Mouse (Mus musculus): ENCODE measurements around the gene Bod1l. TPM values are rescaled to one million over a fixed set of nuclear protein-coding genes. Genes with fewer than 3 reads are reported as not detected.

The Bod1l gene
- 10 to 100 TPM; 23.3 to 28.1 TPM for total RNA-seq (2021)
- long read RNA-seq, experiment 1, partial matches to known transcripts: 42 of 44 reads
- long read RNA-seq, experiment 1, other reads (novel, unspliced or antisense): 2 of 44 reads
- long read RNA-seq, experiment 2, partial matches to known transcripts: 2 of 4 reads
- long read RNA-seq, experiment 2, other reads (novel, unspliced or antisense): 2 of 4 reads

GRCm38 (mm10) chr5:41844147-41844529 is at the start of gene Bod1l:
Bod1l (minus strand) TSS chr5:41844315.
- peak; percentile 98 for DNase-seq

GRCm38 (mm10) chr5:41893351-41893750 is 49.2 kb upstream of the Bod1l start:
- DNase-seq: no peak

DNA sequence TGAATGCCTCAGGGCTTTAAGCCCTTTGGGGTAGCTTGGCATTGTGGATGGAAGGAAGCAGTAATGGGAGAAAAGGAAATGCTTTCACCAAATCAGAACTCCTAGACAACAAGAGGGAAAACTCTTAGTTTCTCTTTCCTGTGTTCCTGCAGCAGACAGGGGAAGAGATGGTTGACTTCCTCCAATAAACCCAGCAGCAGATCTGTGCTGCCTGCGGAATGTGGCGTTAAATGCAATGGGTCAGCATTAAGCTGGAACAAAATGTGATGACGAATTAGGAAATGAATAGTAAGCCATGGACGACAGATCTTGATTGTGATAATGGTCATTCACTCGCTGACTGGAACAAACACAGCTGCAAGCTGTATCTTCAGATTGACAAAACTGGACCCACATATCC is 46.8 kb upstream of the Bod1l start:
- DNase-seq: no peak

- no peak for DNase-seq
Observed at GRCm38 (mm10) chr5:41889245-41889849, 45.2 kb upstream of the Bod1l start.

DNA sequence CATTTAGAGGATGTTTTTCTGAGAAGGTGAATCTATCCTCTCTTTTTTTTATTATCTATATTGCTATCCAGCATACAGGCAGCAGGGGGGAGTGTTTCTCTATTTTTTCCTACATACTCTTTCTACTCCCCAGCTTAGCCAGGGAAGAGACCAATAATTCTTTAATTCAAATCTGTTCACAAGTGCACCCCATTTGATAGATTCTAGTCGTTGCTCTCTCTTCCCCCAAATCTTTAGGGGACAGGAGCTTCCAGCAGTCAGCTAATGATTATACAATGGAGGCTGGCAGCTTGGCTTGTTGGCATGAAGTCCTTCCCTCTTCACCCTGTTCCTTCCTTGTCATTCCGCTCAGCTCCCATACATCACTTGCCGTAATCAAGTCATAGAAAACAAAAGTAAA is 44.7 kb upstream of the Bod1l start:
- peak; percentile 41 for DNase-seq

GRCm38 (mm10) chr5:41887738-41888137 is 43.6 kb upstream of the Bod1l start:
- peak; percentile 84 for DNase-seq

DNA sequence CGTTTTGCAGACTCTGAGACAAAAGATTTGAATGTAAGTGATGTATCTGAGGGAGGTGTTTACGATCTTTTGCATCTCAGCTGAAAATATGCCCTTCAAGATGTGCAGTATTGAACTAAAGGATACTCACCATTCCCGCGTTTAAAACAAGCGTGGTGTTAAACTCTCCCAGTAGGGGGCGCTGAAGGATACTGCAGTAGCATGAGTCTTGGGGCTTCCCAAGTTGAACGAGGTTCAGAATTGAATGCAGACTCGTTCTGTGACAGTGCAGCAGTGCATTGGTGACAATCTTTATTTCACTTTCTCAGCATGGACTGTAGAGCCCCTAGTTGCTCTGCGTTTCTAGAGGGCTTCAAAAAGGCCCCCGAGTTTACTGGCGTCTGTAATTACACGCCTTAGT is 40.4 kb upstream of the Bod1l start:
- peak; percentile 81 for DNase-seq

- peak; percentile 15 for DNase-seq
Observed at GRCm38 (mm10) chr5:41871164-41871563, 27.0 kb upstream of the Bod1l start.

DNA sequence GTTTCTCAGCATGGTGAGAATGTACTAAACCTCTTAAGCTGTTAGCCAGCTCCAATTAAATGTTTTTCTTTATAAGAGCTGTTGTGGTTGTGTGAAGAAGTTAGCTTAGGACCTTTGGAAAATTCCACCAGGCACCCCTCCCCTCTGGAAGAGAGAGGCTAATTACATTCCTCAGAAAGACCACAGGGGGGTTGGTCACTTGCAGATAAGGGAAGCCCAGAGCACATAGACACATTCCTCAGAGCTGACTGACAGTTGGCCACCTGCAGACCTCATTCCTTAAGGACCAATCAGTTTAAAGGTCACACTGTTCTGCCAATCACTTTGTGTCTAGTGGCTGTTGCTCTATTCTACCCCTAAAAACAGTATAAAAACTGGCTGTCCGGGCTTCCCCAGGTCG is 11.7 kb upstream of the Bod1l start:
- DNase-seq: no peak

DNA sequence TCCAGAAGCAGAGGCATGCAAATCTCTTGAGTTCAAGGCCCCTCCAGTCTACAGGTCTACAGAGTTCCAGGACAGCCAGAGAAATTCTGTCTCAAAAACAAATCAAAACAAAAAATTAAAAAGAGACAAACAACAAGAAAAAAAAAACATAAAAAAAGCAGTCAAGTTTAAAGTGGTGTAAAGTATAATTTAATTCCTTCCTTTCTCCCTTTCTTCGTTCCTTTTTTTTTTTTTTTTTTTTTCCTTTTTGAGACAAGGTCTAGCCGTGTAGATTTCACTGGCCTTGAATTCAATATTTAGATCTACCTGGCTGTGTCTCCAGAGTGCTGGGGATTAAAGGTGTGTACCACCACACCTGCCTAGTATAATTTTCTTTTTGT is 1.4 kb upstream of the Bod1l start:
- DNase-seq: no peak

- DNase-seq: peak; percentile 35
Observed at GRCm38 (mm10) chr5:41844820-41845557, 874 bp upstream of the Bod1l start.

GRCm38 (mm10) chr5:41843419-41844146 is 532 bp downstream of the Bod1l start:
- DNase-seq: peak; percentile 21

DNA sequence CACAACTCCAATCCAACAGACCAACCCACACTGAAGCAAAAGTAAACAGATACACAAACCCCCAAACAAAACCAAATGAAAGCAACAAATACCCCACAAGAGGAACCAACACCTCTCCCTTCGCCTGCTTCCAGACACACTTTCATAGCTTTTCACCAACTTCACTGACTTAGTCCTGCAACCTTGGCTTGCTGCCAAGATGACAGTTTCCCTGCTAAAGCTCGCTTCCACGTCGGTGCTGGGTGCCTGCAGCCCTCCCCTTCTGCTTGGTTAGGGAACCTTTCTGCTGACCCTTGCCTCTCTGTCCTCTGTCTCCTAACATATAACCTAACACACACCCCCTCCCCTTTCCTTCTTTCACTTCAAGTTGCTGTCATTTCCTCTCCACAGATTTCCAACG is 1.4 kb downstream of the Bod1l start:
- DNase-seq: peak; percentile 79

DNA sequence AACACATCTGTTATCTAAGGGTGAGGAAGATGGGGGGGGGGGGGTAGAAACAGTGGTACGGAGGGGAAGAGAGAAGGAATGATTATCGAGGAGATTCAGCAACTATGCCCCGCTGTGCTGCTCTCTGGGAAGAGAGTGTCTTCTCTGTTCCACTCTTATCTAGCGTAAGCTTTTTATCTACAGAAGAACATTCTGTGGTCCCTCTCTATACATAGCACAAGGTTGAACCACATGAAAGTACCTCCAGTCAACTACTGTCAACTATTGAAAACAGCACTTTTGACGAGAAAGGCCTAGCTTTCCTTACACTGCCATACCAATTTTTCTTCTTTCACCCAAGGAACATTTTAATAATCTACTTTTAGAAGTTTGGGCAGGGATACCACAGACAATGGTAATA is 2.4 kb downstream of the Bod1l start:
- DNase-seq: no peak

DNA sequence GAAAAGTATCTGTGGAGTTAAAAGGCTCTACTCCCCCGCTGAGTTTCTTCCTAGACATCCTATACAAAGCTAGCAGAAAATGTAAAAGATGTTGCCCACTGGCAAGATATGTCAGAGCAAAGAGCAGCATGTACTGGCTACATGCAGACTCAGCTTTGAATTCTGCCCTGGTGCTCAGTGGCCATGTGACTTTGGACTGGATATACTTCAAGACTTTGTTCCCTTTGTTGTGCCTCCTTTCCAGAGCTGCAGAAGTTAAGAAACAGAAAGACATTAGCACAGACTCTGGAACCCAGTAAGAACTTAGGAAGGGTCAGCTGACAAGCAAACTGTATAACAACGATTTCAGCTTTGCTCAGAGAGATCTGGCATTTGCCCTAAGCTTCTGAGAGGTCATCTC is 14.0 kb downstream of the Bod1l start:
- no peak for DNase-seq

GRCm38 (mm10) chr5:41821158-41821557 is 23.0 kb downstream of the Bod1l start:
- DNase-seq: no peak

DNA sequence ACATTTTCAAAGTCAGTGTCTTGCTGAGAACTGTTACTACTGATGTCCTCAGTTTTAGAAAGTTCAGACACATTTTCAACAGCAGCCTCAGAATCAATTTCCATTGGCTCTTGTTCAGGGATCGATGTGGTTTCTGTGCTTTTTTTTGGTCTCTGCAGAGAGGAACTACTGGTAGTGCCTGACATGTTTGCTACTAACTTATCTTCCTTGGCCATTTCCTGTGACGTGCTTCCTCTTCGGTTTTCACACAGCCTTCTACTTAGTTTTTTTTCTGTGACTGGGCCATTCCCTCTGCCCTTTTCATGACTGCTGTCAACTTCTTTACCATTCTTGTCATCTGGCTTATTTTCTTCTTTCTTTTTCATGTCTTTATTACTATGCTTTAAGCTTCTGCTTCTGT is 23.6 kb downstream of the Bod1l start:
- no peak for DNase-seq

DNA sequence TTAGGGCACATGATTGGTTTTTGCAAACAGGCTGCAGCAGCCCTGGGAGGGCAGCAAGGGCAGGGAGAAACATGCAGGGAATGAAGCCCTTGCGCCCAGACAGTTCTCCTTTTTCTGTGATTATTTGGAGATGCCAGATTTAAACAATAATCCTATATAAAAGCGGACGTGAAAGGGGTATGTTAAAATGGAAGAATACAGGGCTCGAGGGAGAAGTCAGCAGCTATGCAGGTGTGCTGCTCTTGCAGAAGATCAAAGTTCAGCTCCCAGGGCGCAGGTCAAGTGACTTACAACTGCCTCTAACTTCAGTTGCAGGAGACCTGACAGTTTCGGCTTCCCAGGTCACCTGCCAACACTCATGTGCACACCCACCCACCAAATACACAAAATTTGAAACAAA is 31.6 kb downstream of the Bod1l start:
- no peak for DNase-seq

- DNase-seq: no peak
Observed at GRCm38 (mm10) chr5:41811279-41811678, 32.8 kb downstream of the Bod1l start.

DNA sequence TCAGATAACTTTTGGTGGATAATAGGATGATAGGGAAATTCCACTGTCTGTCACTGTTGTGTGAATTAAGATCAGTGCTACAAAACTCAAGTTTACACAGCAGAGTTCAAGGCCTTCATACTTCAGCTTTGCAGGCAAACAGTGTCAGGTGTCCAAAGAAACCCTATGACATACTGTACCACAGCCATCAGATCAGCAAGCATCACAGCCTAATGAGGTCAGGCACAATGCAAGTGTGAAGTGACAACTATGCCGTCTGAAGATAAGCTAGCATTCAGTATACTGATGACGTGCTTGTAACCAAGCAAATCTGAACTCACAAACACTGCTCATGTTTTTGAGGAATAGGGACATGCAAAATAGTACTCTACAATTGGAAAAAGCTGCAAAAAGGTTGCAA is 36.7 kb downstream of the Bod1l start:
- DNase-seq: no peak

GRCm38 (mm10) chr5:41806176-41806575 is 37.9 kb downstream of the Bod1l start:
- DNase-seq: no peak

DNA sequence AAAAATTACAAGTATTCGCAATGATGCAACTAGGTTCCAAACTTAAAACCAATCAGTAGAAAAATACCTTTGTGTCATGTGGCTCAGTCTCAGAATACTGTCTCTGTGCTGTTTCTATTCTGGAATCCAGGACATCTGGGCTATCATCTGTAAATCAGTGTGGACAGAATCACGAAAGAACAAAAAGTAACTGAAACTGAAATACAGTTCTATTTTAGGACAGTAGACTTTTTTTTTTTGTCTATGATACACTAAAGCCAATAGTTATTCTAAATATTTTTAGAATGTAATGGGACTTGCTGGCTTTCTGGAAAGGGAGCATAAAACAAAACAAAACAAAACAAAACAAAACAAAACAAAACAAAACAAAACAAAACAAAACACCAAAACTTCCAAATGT is 39.0 kb downstream of the Bod1l start:
- no peak for DNase-seq

GRCm38 (mm10) chr5:41804643-41805042 is 39.5 kb downstream of the Bod1l start:
- no peak for DNase-seq

Data from adrenal gland, postnatal 10 days (tissue).